Mouse (Mus musculus) layer of hippocampus, adult 11-12 months (tissue): ENCODE data around the gene Gm45711.
"Not testable (repeated sequence)": the region's sequence is repeated elsewhere in the genome, so short reads cannot be mapped to it uniquely, and the experiment has no call there.

ENCODE experiments used
- DNase-seq: peaks from one replicate; pipeline ENCODE4 v3.0.0; 2022; ENCODE audit warnings: low spot score

Gm45711 gene

DNA sequence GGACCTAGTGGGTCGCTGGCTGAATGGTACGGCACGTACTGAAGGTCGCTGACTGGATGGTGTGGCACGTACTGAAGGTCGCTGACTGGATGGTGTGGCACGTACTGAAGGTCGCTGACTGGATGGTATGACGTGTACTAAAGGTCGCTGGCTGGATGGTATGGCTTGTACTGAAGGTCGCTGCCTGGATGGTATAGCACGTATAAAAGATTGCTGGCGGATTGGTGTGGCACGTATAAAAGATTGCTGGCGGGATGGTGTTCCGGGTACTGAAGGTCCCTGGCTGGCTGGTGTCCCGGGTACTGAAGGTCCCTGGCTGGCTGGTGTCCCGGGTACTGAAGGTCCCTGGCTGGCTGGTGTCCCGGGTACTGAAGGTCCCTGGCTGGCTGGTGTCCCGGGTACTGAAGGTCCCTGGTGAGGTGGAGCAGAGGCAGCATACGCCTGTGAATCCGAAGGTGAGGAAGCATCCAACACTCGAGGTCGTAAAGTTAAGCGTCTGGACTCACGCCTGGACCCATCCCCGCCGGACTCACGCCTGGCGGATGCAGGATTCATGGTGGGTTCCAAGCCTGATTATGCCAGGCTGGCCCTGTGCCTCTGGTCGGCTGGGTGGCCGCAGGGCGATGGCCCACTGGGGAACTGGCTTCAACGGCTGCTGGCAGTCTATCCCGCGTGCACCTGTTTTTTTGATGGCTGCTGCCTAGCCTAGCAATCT is at the start of gene Gm45711, which contains the start of gene Cmtm1:
TSS of gene Gm45711 (minus strand) at position 641 of the 715 bp plus-strand sequence.
TSS of gene Cmtm1 (minus strand) at position 705 of the 715 bp plus-strand sequence.
- DNase-seq: not testable (repeated sequence)

DNA sequence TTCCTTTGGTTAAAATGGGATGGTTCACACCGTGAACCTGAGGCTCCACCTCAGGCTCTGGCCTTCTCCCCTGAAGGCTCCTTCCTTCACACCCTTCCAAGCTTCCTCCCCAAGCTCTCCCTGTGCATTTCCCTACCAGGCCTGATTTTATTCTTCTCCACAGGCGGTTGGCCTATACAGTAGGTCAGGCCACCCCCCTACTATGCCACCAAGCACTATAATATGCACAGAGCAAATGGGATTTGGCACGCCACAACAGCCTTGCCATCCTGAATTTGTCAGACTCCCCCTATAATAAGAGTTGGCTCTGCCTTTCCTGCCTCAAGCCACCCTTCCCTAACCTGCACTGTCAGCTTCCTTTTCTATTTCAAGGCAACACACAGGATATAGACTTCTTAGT is 48.8 kb upstream of the Gm45711 start:
- no peak for DNase-seq

DNA sequence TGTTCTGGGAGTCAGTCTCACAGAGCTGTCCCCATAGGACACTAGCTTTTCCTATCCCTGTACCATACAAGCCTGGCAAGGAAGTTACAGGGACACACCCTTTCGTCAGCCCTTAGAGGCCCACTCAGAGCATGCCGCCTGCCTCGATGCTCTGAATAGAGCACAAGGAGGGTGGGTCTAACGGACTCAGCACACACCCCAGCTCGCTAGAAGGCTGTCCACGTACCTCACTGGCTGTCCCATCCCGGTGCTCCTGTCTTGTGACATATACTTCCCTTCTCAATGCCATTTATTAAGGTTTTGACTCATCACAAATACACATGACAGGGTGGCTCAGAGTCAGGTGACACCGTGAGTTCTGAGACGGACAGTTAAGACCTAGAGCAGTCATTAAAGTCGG is 44.6 kb upstream of the Gm45711 start:
- no peak for DNase-seq

DNA sequence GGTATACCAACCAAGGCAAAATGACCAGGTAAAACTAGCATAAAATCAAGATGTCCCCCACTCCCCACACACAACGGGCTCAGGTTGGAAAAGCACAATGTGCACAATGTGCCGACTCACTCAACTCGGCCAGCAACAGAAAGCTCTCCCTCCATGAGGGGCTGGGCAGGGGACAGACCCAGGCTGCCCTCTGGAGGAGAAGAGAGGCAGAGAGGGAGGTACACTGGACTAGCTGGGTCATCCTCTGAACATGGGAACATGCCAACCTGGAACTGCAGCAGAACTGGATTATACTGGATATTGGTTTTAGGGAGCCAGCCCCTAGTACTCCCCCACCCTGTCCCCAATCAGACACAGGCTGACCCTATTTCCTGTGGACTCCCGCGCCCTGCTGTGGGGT is 43.3 kb upstream of the Gm45711 start:
- DNase-seq: no peak

DNA sequence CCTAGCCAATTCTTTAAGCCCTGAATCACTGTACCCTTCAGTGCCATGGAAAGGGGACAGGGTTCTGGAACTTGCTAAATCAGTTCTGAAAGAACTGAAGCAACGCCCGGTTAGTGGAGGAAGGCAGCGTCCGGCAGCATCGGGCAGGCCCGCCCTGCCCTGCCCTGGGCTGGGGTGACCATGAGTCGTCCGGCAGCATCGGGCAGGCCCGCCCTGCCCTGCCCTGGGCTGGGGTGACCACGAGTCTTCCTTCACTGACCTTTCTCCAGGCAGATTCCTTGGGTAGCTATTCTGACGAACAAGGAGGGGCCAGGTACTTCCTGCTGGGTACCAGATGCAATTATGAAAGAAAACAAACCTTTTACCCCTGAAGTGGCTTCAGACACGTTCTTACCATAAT is 40.2 kb upstream of the Gm45711 start:
- DNase-seq: no peak

DNA sequence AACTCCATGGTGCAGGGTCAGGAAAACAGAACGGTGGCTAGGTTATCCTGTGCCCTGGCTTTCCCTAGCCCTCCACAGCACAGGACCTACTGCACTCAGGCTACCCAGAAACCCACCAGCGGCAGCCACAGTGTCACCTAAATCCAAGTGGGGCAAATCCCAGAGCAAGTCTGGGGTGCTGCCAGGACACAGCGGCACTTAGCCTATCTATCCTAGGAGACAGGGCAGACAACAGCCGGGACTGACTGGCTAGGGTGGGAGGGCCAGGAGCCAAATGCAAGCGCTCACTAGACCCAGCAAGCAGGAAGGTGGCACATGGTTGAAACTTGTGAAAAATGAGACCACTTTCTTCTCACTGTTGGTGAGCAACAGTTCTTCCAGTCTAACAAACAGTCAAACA is 39.1 kb upstream of the Gm45711 start:
- no peak for DNase-seq

DNA sequence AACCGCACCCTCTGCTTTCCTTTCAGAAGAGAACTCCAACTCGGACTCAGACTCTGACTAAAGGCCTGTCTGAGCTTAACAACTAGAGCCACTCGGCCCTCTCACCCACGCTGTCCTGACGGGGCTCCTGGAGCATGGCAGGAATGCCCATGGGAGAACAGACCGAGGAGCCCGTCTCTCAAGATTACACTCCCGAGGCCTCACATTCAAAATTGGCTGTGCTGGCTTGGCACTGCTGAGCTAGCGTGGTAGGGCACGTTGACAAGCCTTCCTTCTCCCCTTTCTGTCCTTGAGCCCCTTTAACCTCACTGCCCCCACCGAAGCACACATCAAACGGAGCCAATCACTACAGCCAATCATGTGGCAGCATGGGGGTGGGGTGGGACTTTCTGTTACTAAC is 36.8 kb upstream of the Gm45711 start:
- DNase-seq: no peak

DNA sequence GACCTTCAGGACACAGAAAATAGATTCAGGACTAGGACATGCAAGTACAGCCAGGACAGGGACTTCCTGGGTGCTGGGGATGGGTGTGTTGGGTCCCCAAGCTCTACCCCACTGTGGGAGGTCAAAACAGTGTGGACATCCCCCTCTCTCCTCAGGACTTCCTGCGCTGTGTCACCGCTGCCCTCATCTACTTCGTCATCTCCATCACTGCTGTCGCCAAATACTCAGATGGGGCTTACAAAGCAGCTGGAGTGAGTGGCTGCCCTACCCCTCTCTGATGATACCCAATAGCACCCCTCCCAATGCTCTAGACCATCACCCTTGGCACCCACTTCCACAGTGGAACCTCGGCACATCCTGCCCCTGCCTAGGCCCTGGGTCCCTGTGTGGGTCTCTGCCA is 34.7 kb upstream of the Gm45711 start:
- no peak for DNase-seq

DNA sequence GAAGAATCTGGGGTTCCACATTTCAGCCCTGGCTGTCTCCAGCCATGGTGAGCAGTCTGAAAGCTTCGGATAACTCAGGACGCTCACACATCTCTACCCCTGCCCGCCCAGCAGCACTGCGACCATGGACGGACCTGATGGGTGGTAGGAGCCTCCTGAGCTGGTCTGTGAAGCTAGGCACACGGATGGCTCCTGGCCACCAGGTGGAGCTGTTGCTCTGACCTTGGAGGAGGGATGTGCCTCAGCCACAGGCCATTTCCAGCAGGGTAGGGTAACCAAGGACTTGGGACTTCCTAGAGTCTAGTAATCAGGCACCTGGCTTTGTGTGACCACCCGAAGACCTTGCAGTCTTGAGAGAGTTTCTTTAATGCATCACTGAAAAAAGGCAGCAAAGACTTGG is 34.1 kb upstream of the Gm45711 start:
- peak; percentile 87 for DNase-seq

DNA sequence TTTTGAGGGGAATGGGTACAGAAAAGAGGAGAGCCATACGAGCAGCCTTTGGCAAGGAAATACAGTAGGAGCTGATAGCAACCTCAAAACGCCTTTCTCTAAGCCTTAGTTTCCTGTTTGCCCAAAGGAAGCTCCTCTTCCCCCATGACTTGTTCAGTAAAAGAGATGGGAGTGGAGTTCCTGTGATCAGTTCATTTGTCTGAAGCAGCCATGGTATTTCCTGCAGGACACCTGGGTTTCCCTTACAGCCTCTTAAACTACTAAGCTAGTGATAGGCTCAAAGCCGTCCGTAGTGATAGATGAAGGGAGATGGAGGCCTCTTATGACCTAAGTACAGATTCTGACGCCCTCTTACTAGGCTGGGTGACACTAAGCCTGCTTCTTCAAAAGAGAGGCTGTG is 32.5 kb upstream of the Gm45711 start:
- no peak for DNase-seq

DNA sequence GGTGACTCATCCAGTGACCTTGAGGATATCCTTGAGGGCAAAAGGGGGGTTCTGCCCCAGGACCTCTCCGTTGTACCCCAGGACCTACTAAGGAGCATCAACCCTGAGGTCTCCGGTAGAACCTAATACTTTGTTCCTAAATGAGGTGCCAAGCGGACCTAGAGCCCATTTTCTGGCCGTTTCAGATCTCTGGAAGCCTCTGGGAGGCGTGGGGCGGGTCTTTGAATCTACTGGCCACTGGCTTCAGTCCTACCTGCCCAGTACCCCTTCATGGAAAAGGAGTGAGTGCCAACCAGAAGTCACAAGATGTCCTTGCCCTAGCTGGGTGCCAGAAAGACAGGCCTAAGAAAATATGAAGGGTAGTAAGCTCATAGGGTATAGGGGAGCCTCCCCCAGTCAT is 31.8 kb upstream of the Gm45711 start:
- DNase-seq: no peak

DNA sequence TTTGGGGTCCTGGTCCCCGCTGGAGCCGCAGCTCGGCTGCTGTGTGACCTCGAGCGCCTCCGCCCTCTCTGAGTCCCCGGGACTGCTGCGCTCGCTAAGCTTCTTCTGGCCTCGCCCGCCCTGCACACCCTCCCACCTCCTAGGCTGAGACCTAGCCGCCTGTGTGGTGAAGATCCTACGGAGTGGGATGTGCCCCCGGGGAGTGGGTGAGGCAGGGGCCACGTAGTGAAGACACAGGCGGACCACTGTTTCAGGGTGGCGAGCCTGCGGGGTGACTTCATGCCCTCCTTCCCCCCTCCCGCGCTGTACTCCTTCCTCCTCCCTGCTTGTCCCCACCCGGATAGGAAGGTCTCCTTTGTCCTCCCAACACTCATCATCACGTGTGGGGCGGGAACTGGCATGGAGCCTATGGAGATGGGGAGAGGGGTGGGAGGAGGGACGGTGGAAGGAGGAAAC is 31.3 kb upstream of the Gm45711 start:
- DNase-seq: peak; percentile 35

DNA sequence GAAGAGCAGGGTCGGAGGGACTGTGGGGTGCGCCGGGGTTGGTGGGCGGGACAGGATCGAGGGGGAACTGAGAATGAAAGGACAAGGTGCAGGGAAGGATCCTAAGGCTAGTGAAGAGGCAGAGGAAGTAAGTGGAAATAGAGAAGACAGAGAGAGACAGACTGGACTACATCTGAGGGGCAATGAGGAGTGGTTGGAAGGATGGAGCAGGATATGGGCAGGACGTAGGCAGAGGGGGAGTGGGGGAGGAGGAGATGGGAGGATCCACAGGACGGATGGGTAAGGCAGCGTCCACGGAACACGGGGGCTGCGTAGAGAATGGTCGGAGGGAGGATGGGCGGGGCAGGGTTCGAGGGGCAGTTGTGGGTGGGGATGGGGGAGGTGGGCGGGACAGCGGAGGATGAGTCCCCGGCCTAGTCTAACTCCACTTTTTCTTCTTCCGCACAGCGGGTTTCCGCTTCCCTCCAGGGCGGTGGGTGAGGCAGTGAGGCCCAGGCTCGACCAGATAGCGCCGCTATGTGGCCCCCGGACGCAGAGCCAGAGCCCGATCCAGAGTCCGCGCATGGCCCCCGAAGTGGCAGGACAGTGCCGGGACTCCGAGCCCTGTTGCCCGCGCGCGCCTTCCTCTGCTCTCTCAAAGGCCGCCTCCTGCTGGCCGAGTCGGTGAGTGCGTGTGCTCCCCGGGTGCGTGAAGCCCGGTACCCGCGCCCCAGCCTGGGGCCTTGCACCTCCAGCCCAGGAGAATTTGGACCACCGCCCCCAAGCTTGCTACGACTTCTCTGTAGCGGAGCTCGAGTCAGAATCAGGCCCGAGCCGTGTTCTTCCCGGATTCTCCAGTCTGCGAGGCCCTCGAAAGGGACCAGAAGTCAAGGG is 30.6 kb upstream of the Gm45711 start:
- peak; percentile 76 for DNase-seq

DNA sequence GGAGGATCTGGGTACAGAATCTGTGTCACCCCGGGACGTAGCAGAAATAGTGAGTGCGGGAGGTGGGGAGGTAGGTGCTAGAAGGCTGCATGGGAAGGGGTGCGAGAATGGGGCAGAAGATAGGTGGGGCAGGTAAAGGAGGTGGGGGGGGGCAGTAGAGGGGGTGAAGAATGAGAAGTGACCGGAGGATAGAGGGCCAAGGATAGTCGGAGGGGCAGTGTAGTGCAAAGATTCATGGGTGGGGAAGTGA is 30.0 kb upstream of the Gm45711 start:
- no peak for DNase-seq

DNA sequence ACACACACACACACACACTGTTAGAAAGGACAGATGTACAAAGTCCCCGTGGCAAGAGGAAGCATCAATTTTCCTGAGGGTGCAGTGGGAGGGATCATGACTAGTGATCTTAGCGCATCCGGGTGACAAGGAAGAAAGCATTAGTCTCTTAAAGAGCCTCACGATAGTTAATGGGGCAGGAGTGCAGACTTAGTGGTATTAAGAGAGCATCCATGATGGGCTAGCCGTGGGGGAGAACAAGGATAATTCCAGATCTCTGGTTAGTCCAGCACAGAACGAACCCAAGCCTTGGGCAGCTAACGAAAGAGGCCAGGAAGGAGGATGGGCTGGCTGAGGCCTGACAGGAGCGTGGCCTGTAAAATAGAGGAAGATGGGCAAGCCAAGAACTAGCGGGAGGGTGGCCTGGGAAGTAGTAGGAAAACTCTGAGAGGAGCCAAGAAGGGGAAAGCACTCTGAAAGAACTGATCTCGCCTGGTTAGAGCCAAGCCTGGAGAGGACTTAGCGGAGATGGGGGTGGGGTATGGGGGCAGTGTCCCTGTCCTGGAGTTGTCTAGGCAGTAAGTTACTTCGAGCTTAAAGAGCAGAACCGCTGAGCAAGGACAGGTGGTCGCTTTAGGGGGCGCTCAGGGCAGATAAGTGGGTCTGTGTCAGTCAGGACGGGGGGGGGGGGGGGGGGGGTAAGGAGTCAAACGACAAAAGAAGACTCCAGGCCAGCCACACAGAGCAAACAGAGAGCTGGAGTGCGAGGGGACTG is 29.5 kb upstream of the Gm45711 start, which contains the start of gene Cmtm3:
TSS of gene Cmtm3 (plus strand) at position 182 of the 754 bp plus-strand sequence.
- DNase-seq: peak; percentile 25

DNA sequence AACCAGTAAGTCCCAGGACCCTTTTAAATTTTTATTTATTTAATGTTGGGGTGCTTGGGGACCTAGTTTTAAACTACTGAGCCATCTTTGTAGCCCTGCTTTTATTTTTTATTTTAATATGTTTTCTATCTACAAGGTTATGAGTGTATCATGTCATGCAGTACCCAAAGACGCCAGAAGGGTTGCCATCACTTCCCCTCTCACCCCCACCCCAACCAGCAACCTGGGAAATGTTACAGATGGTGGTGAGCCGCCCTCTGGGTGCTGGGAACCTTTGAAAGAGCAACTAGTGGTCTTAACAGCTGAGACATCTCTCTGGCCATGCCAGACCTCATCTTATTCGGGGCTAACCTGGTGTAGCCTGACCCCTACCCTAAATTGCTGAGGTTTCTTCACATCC is 28.0 kb upstream of the Gm45711 start:
- DNase-seq: no peak

DNA sequence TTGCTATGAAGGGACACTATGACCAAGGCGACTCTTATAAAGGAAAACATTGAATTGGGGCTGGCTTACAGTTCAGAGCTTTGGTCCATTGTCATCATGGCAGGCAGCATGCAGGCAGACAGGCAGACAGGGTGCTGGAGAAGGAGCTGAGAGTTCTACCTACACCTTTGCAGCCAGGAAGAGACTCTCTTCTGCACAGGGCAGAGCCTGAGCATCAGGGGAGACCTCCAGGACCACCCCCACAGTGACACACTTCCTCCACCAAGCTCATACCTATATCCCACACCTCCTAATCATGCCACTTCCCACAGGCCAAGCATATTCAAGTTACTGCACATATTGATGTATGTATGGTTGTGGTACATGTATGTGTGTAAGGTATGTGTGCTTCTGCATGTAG is 26.9 kb upstream of the Gm45711 start:
- no peak for DNase-seq

DNA sequence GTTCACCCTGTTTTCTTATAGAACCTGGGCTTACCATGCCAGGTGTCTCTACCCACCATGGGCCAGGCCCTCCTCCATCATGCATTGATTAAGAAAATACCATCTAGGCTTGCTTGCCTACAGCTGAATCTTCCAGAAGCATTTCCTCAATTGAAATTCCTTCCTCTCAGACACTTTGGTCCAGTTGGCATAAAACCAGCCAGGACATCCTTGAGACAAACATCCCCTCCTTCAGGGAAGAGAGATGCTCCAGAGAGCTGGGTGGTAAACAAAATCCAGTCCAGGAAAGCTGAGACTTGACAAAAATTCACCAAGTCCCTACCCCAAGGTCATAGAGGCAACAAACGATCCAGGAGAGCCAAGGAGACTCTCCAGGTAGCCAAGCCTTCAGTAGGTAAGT is 24.3 kb upstream of the Gm45711 start:
- no peak for DNase-seq

DNA sequence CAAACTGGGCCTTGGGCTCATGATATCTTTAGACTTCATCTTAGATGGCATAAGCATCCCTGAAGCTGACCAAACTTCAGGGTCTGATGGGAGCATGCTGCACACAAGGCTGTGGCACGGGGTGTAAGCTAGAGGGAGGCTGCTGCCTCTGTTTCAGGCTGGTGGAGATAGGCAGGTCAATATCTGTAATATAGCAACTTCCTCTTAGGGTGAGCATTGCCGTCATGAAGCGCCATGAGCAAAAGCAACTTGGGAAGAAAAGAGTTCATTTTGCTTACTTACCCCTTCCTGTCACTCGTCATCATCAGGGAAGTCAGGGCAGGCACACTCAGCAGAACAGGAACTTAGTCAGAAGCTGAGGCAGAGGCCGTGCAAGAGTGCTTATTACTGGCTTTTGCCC is 23.9 kb upstream of the Gm45711 start:
- no peak for DNase-seq

DNA sequence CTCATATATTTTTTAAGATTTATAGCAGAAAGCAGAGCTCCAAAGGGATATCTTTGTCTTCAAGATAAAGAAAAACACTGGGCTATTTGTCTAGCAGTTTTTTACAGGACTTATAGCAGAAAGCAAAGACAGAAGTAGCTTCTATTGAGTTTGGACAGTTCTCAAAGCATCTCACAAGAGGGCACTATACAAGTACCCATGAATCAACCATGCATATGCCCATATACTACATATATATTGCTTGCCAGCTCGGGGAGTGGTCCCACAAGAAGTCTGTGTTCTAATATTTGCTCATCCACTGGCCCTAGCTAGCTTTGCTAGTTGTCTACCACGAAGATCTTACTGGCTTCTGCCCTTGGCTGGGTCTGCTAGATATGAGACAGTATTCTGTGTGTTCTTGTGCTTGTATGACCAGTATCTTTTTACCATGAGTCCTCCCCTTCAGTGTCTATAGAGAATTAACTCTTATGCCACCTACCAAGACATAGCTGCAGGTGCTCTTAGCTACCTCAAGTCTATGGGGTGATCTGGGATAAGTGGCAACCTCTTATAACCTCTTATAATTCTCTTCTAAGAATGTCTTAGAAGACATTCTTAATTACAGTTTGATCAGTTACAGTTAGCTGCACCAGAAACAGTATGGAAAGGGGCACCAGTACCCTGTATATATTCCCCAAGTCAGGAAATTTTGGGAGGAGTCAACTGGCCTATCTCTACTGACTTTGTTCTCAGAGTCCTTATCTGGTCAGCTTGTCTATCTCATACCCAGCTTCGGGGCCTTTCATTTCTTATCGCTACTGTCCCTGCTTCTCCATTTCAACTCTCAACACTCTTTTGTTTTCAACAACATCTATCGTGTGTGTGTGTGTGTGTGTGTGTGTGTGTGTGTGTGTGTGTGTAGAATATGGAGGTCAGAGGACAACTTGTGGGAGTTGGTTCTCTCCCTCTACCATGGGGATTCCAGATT is 23.1 kb upstream of the Gm45711 start:
- DNase-seq: no peak

DNA sequence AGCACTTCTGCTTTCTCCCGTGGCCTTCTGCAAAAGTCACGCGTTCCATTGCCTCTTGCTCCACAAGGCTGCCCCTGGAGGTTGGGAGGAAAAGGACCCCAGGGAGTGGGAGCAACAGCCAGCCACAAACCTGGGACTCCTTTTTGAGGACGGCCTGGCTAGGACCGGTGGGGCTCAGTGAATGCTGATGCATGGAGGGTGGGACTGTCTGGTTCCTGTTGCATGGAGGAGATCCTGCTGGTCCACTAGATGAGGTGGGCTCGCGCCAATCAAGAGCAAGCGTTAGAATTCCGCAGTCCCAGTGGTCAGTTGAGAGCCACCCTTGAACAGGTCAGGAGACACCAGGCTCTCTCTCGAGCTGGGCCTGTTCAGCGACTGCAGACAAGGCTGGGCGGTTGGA is 12.0 kb upstream of the Gm45711 start, which contains the start of gene Cmtm2b:
TSS of gene Cmtm2b (plus strand) at position 301 of the 400 bp plus-strand sequence.
- DNase-seq: not testable (repeated sequence)
